Mouse (Mus musculus) adrenal gland, adult (tissue): ENCODE data around the gene Tuba1c.

Source experiments
- DNase-seq, 2 experiments: peaks; one replicate each; pipeline ENCODE4 v3.0.0; 2022 to 2023; ENCODE audit warnings: low spot score in 1 of 2; ENCODE audit not compliant: inconsistent age in 2 of 2

Tuba1c gene

DNA sequence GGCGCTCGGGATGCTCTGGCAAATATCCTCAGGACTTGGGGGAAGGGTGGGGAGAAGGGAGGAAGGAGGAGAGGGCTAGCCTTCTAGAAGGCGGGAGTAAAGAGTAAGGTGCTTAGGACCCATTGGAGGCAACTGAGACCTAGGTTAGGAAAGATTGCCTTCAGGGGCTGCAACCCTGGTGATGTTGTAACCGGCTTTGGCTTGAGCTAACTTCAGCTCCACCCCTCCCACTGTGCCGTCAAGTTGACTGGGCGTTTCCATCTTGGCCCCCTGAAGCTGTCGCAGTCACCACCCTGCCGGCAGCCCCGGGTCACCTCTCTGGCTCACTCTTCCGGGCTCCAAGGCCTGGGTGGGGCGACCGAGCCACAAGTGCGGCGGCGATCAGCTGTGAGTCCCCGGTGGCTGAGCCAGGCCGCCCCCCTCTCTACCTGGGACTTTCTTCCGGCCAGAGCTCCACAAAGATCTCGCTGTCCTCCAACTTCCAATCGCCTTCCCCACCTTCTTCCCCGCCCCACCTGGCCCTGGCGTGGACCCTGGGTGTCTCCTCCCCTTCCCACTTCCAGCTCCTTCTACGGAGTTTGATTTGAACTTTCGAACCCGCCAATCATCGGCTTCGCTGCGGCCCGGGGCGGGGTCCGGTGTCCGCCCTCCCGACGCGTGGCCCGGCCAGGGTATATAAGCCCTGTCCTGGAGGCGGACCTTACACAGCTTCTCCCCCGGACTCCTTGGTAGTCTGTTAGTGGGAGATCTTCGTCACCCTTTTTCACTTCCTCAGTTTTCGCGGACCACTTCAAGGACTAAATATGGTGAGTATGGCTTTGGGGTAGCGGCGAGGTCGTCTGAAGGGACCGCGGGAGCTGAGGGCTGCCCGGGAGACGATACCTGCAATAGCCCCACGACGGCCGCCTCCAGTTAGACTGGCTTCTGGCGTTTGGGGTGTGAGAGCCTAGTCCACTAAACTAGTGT lies at the start of gene Tuba1c:
TSS of gene Tuba1c (plus strand) at position 273 of the 966 bp plus-strand sequence.
- DNase-seq: peak; percentile 96 to 98

- DNase-seq: no peak
These were observed 49.6 kb upstream of the Tuba1c start for GRCm38 (mm10) chr15:98980012-98980614.

DNA sequence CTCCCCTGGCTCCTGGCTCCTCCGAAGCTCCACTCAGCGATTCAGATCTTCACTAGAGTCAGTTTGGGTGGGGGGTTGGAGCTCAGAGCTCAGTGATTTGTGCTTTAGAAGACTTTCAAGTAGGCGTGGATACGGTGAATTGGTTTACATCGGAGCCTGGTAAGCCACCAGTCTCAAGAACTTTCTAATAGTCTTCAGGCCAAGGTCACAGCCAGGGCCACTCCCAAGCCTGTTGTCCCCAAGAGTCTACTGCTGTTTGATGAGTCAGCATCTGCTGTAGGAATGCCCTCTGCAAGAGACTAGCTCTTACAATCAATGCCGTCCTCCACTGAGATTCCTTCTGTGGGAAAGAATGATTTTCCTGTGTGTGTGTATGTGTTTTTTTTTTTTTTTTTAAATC lies 47.6 kb upstream of the Tuba1c start:
- DNase-seq: peak in 1 of 2 experiments; percentile 58

GRCm38 (mm10) chr15:98983431-98984081 lies 46.1 kb upstream of the Tuba1c start:
- DNase-seq: peak in 1 of 2 experiments; percentile 62

DNA sequence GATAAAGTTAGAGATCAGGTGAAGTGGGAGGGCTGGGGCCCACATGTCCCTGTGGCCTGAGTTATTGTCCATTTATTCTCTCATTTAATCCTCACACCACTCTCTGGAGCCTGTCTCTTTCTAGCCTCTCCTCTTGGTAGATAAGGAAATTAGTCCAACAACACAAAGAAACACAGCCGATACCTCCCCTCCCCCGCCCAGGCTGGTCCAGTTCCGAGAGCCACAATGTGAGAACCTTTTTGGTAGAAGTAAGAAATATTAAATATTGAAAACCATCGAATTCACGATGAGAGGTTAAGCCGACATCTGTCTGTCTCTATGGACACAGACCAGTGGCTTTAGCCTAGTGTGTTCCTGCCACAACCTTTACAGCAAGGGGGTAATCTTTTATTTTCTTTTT lies 45.0 kb upstream of the Tuba1c start:
- peak in 1 of 2 experiments; percentile 59 for DNase-seq

DNA sequence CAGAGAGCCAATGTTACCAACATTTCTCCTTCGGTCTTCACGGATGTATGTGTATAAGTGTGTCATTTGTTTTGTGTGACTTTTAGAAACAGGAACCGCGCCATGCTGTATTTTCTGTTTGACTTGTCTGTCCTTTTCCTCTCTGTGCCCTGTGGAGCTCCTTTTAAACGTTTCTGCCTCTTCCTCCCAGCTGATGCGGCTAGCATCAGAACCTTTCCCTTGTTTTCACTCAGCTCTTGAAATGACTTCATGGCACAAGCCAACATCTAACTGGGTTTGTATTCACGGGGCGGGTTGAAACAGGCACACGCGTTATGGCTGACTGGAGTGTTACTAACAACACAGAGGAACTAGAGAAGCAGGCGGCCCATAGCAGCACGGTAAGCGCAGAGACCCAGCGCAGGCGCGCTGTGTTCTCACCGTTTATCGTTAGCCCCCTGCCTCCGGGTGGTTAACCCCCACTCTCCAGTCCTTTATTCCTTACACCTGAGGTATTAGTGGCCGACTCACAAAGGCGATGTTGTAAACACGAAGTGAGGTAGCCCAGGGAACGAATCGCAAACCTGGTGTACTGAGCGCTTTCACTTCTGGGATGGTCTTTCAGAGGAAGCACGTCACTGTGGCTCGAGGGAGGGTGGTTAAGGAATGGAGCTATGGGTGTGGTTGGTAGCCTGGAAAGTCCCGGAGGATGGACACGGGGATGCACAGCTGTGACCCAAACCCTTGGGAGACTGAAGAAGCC lies 44.3 kb upstream of the Tuba1c start:
- peak; percentile 86 to 96 for DNase-seq

- DNase-seq: no peak
These were observed 43.5 kb upstream of the Tuba1c start for GRCm38 (mm10) chr15:98985982-98986715.

DNA sequence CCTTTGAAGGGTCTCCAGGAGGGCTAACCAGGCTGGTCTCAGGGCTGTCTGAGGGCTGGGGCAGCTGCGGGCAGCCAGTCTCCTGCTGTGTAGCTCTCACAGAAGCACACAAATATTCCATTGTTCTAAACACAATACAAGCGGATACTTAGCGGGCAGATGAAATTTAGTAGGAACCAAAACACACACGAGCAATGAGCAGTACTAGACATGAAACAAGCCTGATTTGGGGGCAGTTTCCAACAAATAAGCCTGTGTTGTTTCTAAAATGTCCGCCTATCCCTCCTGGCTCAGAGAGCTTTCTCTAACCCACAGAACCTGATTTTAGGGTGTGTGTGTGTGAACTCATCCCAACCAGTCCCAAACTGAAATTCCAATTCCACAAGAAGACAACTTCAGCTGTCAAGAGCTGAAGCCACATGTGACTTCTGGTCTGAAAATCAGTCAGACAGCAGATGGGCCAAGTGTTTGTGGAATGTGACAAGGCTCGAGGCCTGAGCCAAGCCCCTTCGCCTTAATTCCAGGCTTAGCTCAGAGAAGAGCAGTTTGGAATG lies 42.5 kb upstream of the Tuba1c start:
- no peak for DNase-seq

DNA sequence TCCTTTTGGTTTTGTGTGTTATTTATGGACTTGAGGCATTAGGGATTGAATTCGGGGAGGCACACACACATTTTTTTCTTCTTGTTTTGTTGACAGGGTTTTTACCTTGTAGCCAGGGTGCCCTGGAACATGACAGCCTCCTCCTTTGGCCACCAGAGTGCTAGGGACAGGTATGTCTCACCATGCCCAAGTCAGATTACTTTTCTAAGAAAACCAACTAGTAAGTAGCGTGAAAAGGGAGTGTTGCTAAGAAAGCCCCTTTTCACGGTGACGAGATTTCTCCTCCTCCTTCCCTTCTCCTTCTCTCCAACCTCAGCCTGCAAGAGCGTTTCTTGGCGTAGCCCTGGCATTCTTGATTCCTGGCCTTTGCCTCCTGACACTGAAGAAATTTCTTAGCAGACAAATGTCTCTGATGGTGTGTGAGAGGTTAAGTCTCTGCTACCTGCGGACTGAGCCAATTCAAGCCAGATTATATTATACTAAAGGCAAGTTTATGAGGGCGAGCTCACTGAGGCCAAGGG lies 42.0 kb upstream of the Tuba1c start:
- no peak for DNase-seq

- DNase-seq: no peak
These were observed 40.9 kb upstream of the Tuba1c start for GRCm38 (mm10) chr15:98988787-98989186.

DNA sequence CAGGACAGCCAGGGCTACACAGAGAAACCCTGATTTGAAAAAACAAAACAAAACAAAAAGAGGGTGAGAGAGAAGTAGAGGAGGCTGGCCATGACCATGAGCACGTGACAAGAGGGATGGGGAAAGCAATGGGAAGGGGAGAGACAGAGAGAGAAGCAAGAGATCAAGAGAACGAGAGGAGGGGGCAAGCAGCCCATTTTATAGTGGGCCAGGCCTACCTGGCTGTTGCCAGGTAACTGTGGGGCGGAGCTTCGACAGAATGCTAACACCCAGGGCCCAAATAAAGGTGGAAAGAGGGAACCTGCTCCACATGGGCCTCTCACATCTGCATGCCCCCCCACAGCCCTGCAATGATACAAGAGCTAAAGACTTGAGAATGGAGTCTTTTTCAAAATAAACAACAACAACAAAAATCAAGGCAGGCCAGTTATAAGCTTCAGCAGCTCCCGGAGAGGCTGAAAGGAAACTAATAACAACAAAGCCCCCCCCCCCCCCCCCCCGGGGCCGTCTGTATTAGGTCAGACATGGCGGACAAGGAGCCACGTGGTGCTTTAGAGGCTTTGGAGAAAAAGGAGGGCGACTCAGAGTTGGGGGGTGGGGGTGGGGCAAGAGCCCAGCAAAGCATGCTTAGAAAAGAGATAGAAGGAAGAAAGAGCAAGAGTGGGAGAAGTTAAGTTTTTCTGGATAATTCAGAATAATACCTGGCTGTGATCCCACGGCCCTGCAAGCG lies 39.8 kb upstream of the Tuba1c start:
- DNase-seq: no peak

- no peak for DNase-seq
These were observed 38.8 kb upstream of the Tuba1c start for GRCm38 (mm10) chr15:98990669-98991539.

DNA sequence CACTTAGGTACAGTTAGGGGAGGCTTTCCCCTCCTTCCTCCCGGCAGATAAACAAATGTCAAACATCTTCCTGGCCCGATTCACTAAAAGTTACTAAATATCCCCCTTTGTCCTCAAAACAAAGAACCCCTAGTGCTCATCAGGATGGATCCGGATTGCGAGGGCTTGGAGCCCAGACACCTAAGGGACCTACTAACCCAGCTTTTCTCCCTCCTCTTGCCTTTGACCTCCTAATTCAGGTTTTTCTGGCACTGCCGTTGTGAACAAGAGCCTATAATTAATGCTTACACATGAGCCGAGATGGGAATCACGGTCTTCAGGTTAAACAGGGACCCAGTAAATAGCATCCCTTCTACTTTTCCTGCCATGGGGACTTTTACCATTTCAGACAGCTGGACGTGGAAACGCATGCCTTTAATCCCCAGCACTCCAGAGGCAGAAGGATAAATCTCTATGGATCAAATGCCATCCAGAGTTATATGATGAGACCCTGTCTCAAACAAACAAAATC lies 38.1 kb upstream of the Tuba1c start:
- DNase-seq: no peak

- peak; percentile 71 to 87 for DNase-seq
These were observed 37.4 kb upstream of the Tuba1c start for GRCm38 (mm10) chr15:98992086-98992912.

DNA sequence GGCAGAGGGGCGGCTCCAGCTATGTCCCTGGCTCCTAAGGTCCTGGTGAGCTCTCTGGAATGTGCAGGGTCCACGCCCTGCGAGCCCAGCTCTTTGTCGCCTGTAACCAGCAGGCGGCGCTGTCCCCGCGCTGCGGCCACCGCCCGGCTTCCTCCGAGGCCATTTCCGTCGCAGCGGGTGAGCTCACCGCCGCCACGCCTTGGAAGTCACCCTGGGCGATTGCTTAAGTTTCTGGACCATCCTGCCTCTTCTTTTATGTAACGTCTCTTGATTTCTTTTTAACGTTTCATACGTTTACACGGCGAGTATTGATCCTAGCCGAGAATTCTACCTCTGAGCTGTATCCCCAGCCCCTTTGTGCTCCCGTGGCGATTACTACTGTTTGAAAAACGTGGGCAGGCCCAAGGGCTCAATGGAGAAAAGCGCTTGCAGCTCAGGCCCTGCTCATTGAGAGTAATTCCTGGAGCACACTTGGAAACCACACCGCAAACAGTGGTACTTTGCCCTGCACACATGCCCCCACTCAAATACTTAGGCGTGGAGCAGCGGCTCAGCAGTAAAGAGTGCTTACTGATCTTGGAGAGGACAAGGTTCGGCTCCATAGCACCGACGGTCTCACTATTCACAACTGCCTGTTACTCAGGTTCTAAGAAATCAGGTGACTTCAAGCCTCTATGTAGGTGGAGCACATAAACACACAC lies 36.4 kb upstream of the Tuba1c start:
- DNase-seq: peak; percentile 95 to 98

DNA sequence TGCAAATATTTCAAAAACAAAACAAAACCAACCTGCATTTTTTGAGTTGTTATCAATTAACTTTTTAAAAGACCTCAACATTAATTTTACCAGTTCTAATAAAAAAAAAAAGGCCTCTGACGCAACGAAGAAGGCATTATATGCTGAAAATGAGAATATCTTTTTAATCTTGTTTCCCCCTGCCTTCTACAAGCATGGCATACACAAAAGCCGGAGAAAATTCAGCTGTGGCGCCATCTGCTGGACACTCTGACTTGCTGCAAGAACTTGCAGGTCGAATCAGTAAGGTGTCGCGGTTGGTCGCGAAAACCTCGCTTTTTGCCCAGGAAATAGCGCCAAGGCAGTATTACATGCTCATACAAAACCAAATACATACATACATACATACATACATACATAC lies 35.8 kb upstream of the Tuba1c start:
- peak; percentile 83 to 94 for DNase-seq
